ENCODE assay signal across 11 mouse cellular contexts in the genomic region with DNA sequence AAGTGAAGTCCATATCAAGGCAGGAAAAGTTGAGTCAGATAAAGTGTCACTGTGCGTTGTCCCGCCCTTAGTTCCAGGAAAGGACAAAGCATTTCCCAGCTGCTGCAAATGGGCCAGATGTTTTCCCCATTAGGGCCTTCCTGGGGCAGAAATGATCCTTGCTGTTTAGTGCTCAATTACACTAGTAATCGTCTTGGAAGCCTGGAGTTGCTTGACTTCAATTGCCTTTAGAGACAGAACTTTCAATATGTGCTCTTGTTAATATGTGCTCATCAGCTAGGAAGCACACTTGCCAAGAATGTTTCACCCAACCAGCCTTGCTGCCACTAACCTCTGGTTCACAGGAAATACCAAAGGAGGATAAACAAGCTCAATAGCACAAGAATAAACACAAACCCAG.
DNase-seq lines count a peak whose midpoint lies in the region; ATAC-seq lines count a peak whose summit lies in the region.
"Had no signal": no experiment of that assay in that cellular context is flagged by ENCODE, and none has a peak within 500 bp of the region (broad histone marks: within the 10 kb centered on the region; RNA-seq: fewer than 3 reads in every experiment).

No protein-coding gene starts in this region.

- H3K27me3 ChIP-seq in intestine, embryonic 16.5 days (replicated peaks; ENCODE audit: control insufficient read depth, insufficient read depth, low read length), result no peaks in the 10 kb centered on the region
- no peaks in the 10 kb centered on the region for H3K27me3 ChIP-seq in stomach, embryonic 15.5 days (replicated peaks)
- H3K27me3 ChIP-seq: limb, embryonic 13.5 days had no signal

- 54% methylated on average over 3 of the region's 3 CpGs for WGBS in intestine, embryonic 16.5 days
- 40% methylated on average over 3 of the region's 3 CpGs for WGBS in stomach, embryonic 15.5 days

- H3K36me3 ChIP-seq in intestine, embryonic 16.5 days (ENCODE audit: control insufficient read depth, insufficient read depth, low read length), result no peaks in the 10 kb centered on the region
- H3K36me3 ChIP-seq in stomach, embryonic 15.5 days, result no peaks in the 10 kb centered on the region
- H3K36me3 ChIP-seq: forebrain, embryonic 12.5 days; limb, embryonic 13.5 days had no signal

- no peaks in the 10 kb centered on the region for H3K9me3 ChIP-seq in intestine, embryonic 16.5 days (ENCODE audit: control insufficient read depth, low read length)
- no peaks in the 10 kb centered on the region for H3K9me3 ChIP-seq in stomach, embryonic 15.5 days

- H3K4me1 ChIP-seq in intestine, embryonic 16.5 days (ENCODE audit: control insufficient read depth, insufficient read depth, low read length), result no peaks in the 10 kb centered on the region
- no peaks in the 10 kb centered on the region for H3K4me1 ChIP-seq in stomach, embryonic 15.5 days
- H3K4me1 ChIP-seq: forebrain, embryonic 12.5 days had no signal

- H3K4me3 ChIP-seq in intestine, embryonic 16.5 days (ENCODE audit: low read length), result no peak overlapping the region
- no peak overlapping the region for H3K4me3 ChIP-seq in stomach, embryonic 15.5 days (replicated peaks)
- H3K4me3 ChIP-seq: forebrain, embryonic 12.5 days; limb, embryonic 13.5 days had no signal

- no peak overlapping the region for H3K4me2 ChIP-seq in intestine, embryonic 16.5 days (ENCODE audit: low read depth, low read length)
- no peak overlapping the region for H3K4me2 ChIP-seq in stomach, embryonic 15.5 days
- H3K4me2 ChIP-seq: forebrain, embryonic 12.5 days; limb, embryonic 13.5 days had no signal

- no peak overlapping the region for H3K27ac ChIP-seq in intestine, embryonic 16.5 days (ENCODE audit: low read length)
- H3K27ac ChIP-seq in stomach, embryonic 15.5 days, result peak overlapping the region; percentile 61; the same call in 1 of the 2 replicates
- H3K27ac ChIP-seq: forebrain, embryonic 12.5 days; limb, embryonic 13.5 days had no signal

- DNase-seq in kidney, adult 9 months, result peak; percentile 23
- no peak for DNase-seq in kidney, postnatal 25 days
- peak; percentile 22 for DNase-seq in fibroblast of lung, adult 2 months (ENCODE audit: low read depth)
- DNase-seq in adrenal gland, adult (ENCODE audit: inconsistent age in 2 of 2, low spot score in 1 of 2), result no peak
- no peak for DNase-seq in cerebellum, adult 8-10 months
- DNase-seq: cerebellum, adult 2 months had no signal

- peak; percentile 40; the same call in 1 of the 2 replicates for ATAC-seq in intestine, embryonic 16.5 days
- no peak for ATAC-seq in stomach, embryonic 15.5 days (ENCODE audit: insufficient read depth, low FRiP score, low read depth)
- ATAC-seq in megakaryocyte, adult 5-6 weeks (ENCODE audit: poor library complexity, severe bottlenecking), result no peak

- no peak overlapping the region for H3K9ac ChIP-seq in intestine, embryonic 16.5 days (ENCODE audit: low read depth, low read length)
- H3K9ac ChIP-seq in stomach, embryonic 15.5 days, result no peak overlapping the region
- H3K9ac ChIP-seq: forebrain, embryonic 12.5 days; limb, embryonic 13.5 days had no signal

Comparison
In these comparisons a context has a peak if more than half of its experiments do, and no peak if none do; other contexts are left out.
1. DNase-seq: peak in kidney, adult 9 months (single experiment) and fibroblast of lung, adult 2 months (single experiment); none in kidney, postnatal 25 days (0 of 2), adrenal gland, adult (0 of 2) and cerebellum, adult 8-10 months (single experiment).